Mouse (Mus musculus) heart, adult 2 months (tissue): ENCODE results near the gene Tbc1d4. TPM values are rescaled to one million over a fixed set of nuclear protein-coding genes. Genes with fewer than 3 reads are reported as not detected.

Source experiments
- DNase-seq, 2 experiments: peaks; one replicate each; pipeline ENCODE4 v3.0.0; 2021
- H3K27ac ChIP-seq: fragments of 200-600 bp; 2 replicates; pipeline ENCODE4 v1.8.1; 2022
- H3K27me3 ChIP-seq: fragments of 200-500 bp; 2 replicates; pipeline ENCODE4 v1.6.1; 2012; ENCODE audit warnings: mild to moderate bottlenecking, low read length, inconsistent platforms, mixed read lengths; ENCODE audit not compliant: control insufficient read depth, insufficient read depth
- H3K36me3 ChIP-seq: fragments of 200-500 bp; 2 replicates; pipeline ENCODE4 v1.6.1; 2012; ENCODE audit warnings: low read length, inconsistent platforms; ENCODE audit not compliant: control insufficient read depth, insufficient read depth
- H3K4me1 ChIP-seq: fragments of 200-500 bp; 2 replicates; pipeline ENCODE4 v1.6.1; 2011; ENCODE audit warnings: low read length; ENCODE audit not compliant: control insufficient read depth, insufficient read depth
- H3K4me3 ChIP-seq: fragments of 200-600 bp; 2 replicates; pipeline ENCODE4 v1.8.1; 2022
- H3K79me2 ChIP-seq: fragments of 200-500 bp; replicated peaks from 2 replicates; pipeline ENCODE4 v1.6.1; 2012; ENCODE audit warnings: mild to moderate bottlenecking, inconsistent platforms, low read length, moderate library complexity, mixed read lengths; ENCODE audit not compliant: control insufficient read depth, insufficient read depth
- H3K9ac ChIP-seq: fragments of 200-500 bp; 2 replicates; pipeline ENCODE4 v1.6.1; 2012; ENCODE audit warnings: low read depth, mild to moderate bottlenecking, control low read depth, inconsistent platforms, low read length, mixed read lengths
- CTCF ChIP-seq: fragments of 200-600 bp; IDR thresholded peaks from 2 replicates; pipeline ENCODE4 v1.8.1; 2022; ENCODE audit warnings: antibody characterized with exemption, mild to moderate bottlenecking, moderate library complexity
- EP300 ChIP-seq: fragments of 200-500 bp; IDR thresholded peaks from 2 replicates; pipeline ENCODE4 v1.6.1; 2011; ENCODE audit warnings: low read depth, low read length, control low read depth; ENCODE audit not compliant: insufficient read depth
- POLR2A ChIP-seq: fragments of 200-500 bp; IDR thresholded peaks from 2 replicates; pipeline ENCODE4 v1.6.1; 2011; ENCODE audit warnings: mild to moderate bottlenecking, low read depth, low read length, control low read depth; ENCODE audit not compliant: insufficient read depth
- WGBS: fragments of 180-500 bp; shearing (Covaris S2); methylation state at CpG from one replicate; pipeline ENCODE4 v1.1.7; 2018; 5-methylcytosine and 5-hydroxymethylcytosine counted together
- intact Hi-C: fragments of 180-260 bp; cut with DNase I; formaldehyde crosslinking; loops from one replicate; pipeline ENCODE4 v1.15.1; 2025
- polyA plus RNA-seq: library from polyadenylated mRNA; depleted of rRNA; stranded (reverse); fragments of >200 nt; gene quantifications from 2 replicates; pipeline ENCODE4 v1.2.3, GENCODE M21; 2012
- total RNA-seq, 2 experiments: library from RNA; stranded (reverse); gene quantifications; 2 replicates each; pipeline ENCODE4 v1.2.3; 2021

The Tbc1d4 gene
- total and polyA plus RNA-seq, 3 experiments: 33.2 to 90.6 (median 84.1) TPM

DNA sequence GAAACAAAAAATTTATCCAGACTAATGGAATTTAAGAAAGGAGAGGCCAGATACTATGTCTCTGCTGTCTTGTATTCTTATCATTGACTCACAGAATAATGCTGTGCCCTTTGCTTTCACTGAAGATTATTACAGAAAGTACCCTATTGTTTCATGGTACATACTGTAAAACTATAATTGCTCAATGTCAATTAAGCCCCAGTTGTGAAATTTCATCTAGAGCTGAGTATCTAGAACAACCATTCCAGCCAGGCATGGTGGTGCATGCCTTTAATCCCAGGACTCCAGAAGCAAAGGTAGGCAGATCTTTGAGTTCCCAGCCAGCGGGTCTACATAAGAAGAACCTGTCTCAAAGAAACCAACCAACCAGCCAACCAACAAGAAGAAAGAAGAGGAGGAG lies 34.5 kb downstream of the Tbc1d4 start:
- DNase-seq: no peak
- Histone ChIP-seq H3K4me1 (peaks cover 2% of the 10 kb centered on the region; the same call in 1 of the 2 replicates), H3K9ac (no peak overlapping the region), H3K27me3 (no peaks in the 10 kb centered on the region), H3K36me3 (no peaks in the 10 kb centered on the region), H3K4me3 (no peak overlapping the region), H3K27ac (no peak overlapping the region), H3K79me2 (peaks cover 1% of the 10 kb centered on the region; the same call in 1 of the 2 replicates)
- intact Hi-C loops: no loop called here
- TF ChIP-seq POLR2A (no peak), CTCF (no peak), EP300 (no peak)
- WGBS: 100% methylated on average over 1 of the region's 1 CpGs

- Histone ChIP-seq H3K27me3 (no peaks in the 10 kb centered on the region), H3K36me3 (peaks cover 3% of the 10 kb centered on the region; the same call in 1 of the 2 replicates), H3K79me2 (peaks cover 1% of the 10 kb centered on the region; the same call in 1 of the 2 replicates), H3K9ac (no peak overlapping the region), H3K4me1 (peaks cover 5% of the 10 kb centered on the region), H3K4me3 (no peak overlapping the region), H3K27ac (peak overlapping the region; percentile 81)
- no peak for DNase-seq
- TF ChIP-seq EP300: no peak
- TF ChIP-seq CTCF: no peak
- TF ChIP-seq POLR2A: no peak
- intact Hi-C loops: no loop called here
- WGBS: 46% methylated on average over 7 of the region's 7 CpGs
These were observed 35.8 kb downstream of the Tbc1d4 start for GRCm38 (mm10) chr14:101573107-101573614.

DNA sequence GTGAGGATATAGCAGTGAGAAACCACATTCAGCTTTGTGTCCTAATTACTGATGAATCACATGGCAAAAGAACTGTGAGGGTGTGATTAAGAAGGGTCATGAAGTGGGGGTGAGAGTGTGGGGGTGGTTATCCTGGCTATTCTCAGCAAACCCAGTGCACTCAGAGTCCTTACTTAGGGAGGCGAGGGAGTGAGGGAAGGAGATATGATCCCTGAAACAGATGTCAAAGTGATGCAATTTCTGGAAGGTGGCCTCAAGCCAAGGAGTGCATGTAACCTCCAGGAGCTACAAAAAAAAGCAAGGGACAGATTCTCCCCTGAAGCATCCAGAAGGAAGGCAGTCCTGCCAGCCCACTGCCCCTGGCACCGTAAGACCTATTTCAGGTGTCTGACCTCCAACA lies 40.2 kb downstream of the Tbc1d4 start:
- peak; percentile 52 to 61 for DNase-seq
- no peak overlapping the region for H3K4me3 ChIP-seq
- no peak overlapping the region; the same call in 1 of the 2 replicates for H3K27ac ChIP-seq
- 0 out of 2 replicates have a peak, but pooled peaks cover 1% of the 10 kb centered on the region for H3K79me2 ChIP-seq
- no peak overlapping the region for H3K9ac ChIP-seq
- peaks cover 3% of the 10 kb centered on the region; the same call in 1 of the 2 replicates for H3K36me3 ChIP-seq
- WGBS: 47% methylated on average over 2 of the region's 2 CpGs
- TF ChIP-seq EP300 (no peak), CTCF (no peak), POLR2A (no peak)
- peaks cover 5% of the 10 kb centered on the region for H3K4me1 ChIP-seq
- H3K27me3 ChIP-seq: no peaks in the 10 kb centered on the region
- intact Hi-C loops: no loop called here

DNA sequence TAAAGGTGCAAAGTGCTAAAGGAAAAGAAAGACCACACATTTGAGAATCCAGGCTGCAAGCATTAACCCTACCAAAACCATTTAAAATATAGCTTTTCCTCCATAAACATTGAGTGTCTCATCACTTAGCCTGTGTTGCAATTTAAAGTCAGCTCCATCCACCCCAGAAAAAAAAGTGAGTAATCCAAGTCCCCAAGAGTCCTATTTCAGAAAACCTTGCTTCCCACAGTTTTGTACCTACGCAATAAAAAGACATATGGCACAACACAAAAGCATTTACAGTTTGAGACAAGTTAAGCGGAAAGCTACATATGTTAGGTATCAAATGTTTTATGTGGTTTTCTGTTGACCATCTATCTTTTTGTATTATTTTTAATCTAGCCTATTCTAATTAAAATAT lies 42.3 kb downstream of the Tbc1d4 start:
- H3K79me2 ChIP-seq: 0 out of 2 replicates have a peak, but pooled peaks cover 1% of the 10 kb centered on the region
- 99% methylated on average over 2 of the region's 2 CpGs for WGBS
- H3K4me1 ChIP-seq: peaks cover 3% of the 10 kb centered on the region
- H3K27ac ChIP-seq: no peak overlapping the region
- intact Hi-C loops: no loop called here
- H3K4me3 ChIP-seq: no peak overlapping the region
- no peak overlapping the region for H3K9ac ChIP-seq
- DNase-seq: no peak
- H3K27me3 ChIP-seq: no peaks in the 10 kb centered on the region
- H3K36me3 ChIP-seq: peaks cover 3% of the 10 kb centered on the region; the same call in 1 of the 2 replicates
- TF ChIP-seq CTCF: no peak
- no peak for TF ChIP-seq EP300
- no peak for TF ChIP-seq POLR2A

GRCm38 (mm10) chr14:101565661-101566060 lies 43.3 kb downstream of the Tbc1d4 start:
- no peaks in the 10 kb centered on the region for H3K79me2 ChIP-seq
- peaks cover 6% of the 10 kb centered on the region for H3K4me1 ChIP-seq
- whole genome bisulfite sequencing: 71% methylated on average over 3 of the region's 3 CpGs
- no peaks in the 10 kb centered on the region for H3K27me3 ChIP-seq
- no peak overlapping the region for H3K4me3 ChIP-seq
- intact Hi-C loops: no loop called here
- H3K9ac ChIP-seq: no peak overlapping the region
- H3K36me3 ChIP-seq: peaks cover 3% of the 10 kb centered on the region
- no peak overlapping the region for H3K27ac ChIP-seq
- no peak for TF ChIP-seq CTCF
- no peak for TF ChIP-seq EP300
- no peak for TF ChIP-seq POLR2A
- DNase-seq: no peak

DNA sequence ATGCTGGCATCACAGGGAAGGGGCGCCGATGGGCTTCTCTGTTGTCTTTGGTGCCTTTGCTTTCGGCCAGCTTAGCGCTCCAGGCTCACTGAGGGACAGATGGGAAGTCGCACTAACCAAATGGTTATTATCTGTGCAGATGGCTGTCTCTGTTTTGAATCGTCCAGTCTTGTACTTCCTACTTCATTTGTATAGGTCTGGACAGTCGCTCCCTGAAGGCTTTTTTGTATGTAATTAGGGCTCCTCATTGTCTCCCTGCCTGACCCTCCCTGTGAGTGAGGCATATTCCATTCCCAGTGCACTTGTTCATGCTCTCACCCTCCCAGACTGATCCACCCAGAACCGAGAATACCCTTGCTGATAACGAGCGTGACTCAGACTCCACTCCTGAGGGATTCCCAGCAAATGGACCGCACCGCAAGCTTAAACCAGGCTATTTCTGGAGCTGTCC lies 47.7 kb downstream of the Tbc1d4 start:
- H3K36me3 ChIP-seq: peaks cover 6% of the 10 kb centered on the region
- H3K4me1 ChIP-seq: peaks cover 7% of the 10 kb centered on the region
- H3K79me2 ChIP-seq: no peaks in the 10 kb centered on the region
- intact Hi-C loops: no loop called here
- DNase-seq: peak in 1 of 2 experiments; percentile 50
- H3K4me3 ChIP-seq: no peak overlapping the region
- H3K27me3 ChIP-seq: no peaks in the 10 kb centered on the region
- no peak for TF ChIP-seq CTCF
- no peak for TF ChIP-seq EP300
- no peak for TF ChIP-seq POLR2A
- H3K9ac ChIP-seq: no peak overlapping the region
- peak overlapping the region; percentile 31 for H3K27ac ChIP-seq
- WGBS: 31% methylated on average over 12 of the region's 12 CpGs
